Mouse (Mus musculus) heart, embryonic 13.5 days (tissue): ENCODE data around the gene Park7. TPM values are rescaled to one million over a fixed set of nuclear protein-coding genes. Genes with fewer than 3 reads are reported as not detected.
"Not testable (repeated sequence)": the region's sequence is repeated elsewhere in the genome, so short reads cannot be mapped to it uniquely, and the experiment has no call there.

Experiments used
- ATAC-seq: fragments of 200-750 bp; cut with Nextera tagmentation; 2 replicates; pipeline ENCODE4 v1.8.0; 2017; ENCODE audit warnings: moderate TSS enrichment; ENCODE audit not compliant: insufficient number of reproducible peaks, low FRiP score, low TSS enrichment; ENCODE audit errors: extremely low read depth
- H3K27ac ChIP-seq: fragments of 300-500 bp; sonication (generic); replicated peaks from 2 replicates; pipeline ENCODE4 v1.5.1; 2015; ENCODE audit warnings: moderate library complexity, mild to moderate bottlenecking, inconsistent platforms
- H3K27me3 ChIP-seq: fragments of 300-500 bp; sonication (generic); replicated peaks from 2 replicates; pipeline ENCODE4 v1.6.1; 2015; ENCODE audit warnings: mild to moderate bottlenecking, inconsistent platforms
- H3K36me3 ChIP-seq: fragments of 300-500 bp; sonication (generic); 2 replicates; pipeline ENCODE4 v1.6.1; 2015; ENCODE audit warnings: mild to moderate bottlenecking, inconsistent platforms
- H3K4me1 ChIP-seq: fragments of 300-500 bp; sonication (generic); 2 replicates; pipeline ENCODE4 v1.6.1; 2015; ENCODE audit warnings: inconsistent platforms
- H3K4me2 ChIP-seq: fragments of 300-500 bp; sonication (generic); 2 replicates; pipeline ENCODE4 v1.6.1; 2015; ENCODE audit warnings: inconsistent platforms, mild to moderate bottlenecking, moderate library complexity
- H3K4me3 ChIP-seq: fragments of 300-500 bp; sonication (generic); 2 replicates; pipeline ENCODE4 v1.5.1; 2015; ENCODE audit warnings: moderate library complexity, mild to moderate bottlenecking, inconsistent platforms
- H3K9ac ChIP-seq: fragments of 300-500 bp; sonication (generic); 2 replicates; pipeline ENCODE4 v1.6.1; 2015; ENCODE audit warnings: inconsistent platforms, mild to moderate bottlenecking, moderate library complexity
- H3K9me3 ChIP-seq: fragments of 300-500 bp; sonication (generic); 2 replicates; pipeline ENCODE4 v1.6.1; 2016; ENCODE audit warnings: inconsistent platforms
- WGBS: fragments of 180-500 bp; shearing (Covaris S2); methylation state at CpG from one replicate; pipeline ENCODE4 v1.1.7; 2015; ENCODE audit warnings: mixed read lengths; 5-methylcytosine and 5-hydroxymethylcytosine counted together
- polyA plus RNA-seq: library from polyadenylated mRNA; unstranded; fragments of >200 nt; fragmentation: Nextera tagmentation; extraction: Ambion mirVana; gene quantifications from 2 replicates; pipeline ENCODE4 v1.2.1, GENCODE M21; 2015

The Park7 gene
- polyA plus RNA-seq, 1 experiment from 2014 or later, result 298 TPM

DNA sequence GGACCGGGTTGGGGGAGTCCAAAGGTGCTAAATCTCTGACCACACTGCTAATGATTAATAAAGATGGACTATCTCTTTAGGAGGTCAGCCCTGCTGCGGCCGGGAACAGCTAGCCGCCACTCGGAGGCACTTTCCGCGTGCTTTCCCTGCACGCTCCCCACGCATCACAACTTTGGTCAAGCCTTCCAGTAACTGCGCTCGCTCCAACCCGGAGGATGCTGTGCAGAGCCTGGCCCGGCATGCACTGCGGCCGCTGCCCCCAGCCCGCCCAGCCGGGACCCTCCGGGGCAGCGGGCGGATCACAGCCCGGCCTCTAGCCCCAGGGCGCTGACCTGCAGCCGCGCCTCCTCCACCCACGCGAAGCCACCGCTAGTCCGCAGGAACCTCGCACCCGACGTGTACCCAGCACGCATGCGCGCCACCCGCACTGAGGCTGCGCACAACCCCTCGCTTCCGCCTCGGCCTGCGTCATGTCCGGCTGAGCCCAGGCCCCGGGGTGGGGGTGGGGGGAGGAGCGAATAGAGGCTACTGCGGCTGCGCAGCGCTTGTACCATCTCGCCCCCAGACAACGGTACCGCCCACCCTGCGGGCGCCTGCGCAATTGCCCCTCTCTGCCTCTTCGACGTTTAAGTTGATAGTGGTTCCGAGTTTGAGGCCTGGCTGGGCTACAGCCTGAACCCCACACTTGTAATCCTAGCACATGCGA is 4.6 kb downstream of the Park7 start:
- H3K27me3 ChIP-seq, result no peaks in the 10 kb centered on the region
- H3K27ac ChIP-seq, result peak overlapping the region; percentile 91
- H3K9ac ChIP-seq, result peak overlapping the region; percentile 94
- peak overlapping the region; percentile 73 for H3K4me2 ChIP-seq
- H3K9me3 ChIP-seq, result no peaks in the 10 kb centered on the region
- WGBS, result under 1% methylated on average over 56 of the region's 56 CpGs
- peak overlapping the region; percentile 80 for H3K4me3 ChIP-seq
- ATAC-seq, result peak; percentile 89
- H3K36me3 ChIP-seq, result peaks cover 32% of the 10 kb centered on the region
- H3K4me1 ChIP-seq, result peaks cover 30% of the 10 kb centered on the region

- H3K9ac ChIP-seq, ATAC-seq, H3K9me3 ChIP-seq, H3K27ac ChIP-seq, H3K27me3 ChIP-seq: not testable (repeated sequence)
- Histone ChIP-seq H3K4me3 (peak overlapping the region; percentile 80; the same call in 1 of the 2 replicates), H3K4me1 (peaks cover 26% of the 10 kb centered on the region), H3K36me3 (peaks cover 41% of the 10 kb centered on the region), H3K4me2 (peak overlapping the region; percentile 73)
- WGBS, result 71% methylated on average over 5 of the region's 5 CpGs
These were observed 5.7 kb downstream of the Park7 start for GRCm38 (mm10) chr4:150908512-150908911.

DNA sequence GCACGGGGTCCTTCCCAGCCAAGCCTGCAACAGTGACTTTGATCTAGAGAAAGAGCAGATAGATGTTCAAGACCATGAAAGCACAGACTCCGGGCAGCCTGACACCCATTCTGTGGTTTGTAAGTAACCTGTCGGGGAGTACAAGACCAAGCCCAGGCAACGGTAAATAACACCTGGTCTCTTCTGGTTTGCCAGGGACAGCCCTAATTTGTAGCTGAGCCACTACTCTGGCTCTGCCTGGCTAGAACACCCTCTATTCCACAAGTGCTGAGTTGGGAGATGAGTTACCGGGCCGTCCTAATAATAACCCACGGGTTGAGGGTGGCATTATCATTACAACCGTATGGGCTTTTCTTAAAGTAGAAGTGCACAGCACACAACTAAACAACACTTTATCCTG is 7.1 kb downstream of the Park7 start:
- ATAC-seq, result no peak
- no peak overlapping the region for H3K27ac ChIP-seq
- H3K36me3 ChIP-seq, result peaks cover 55% of the 10 kb centered on the region
- no peak overlapping the region for H3K9ac ChIP-seq
- H3K27me3 ChIP-seq, result no peaks in the 10 kb centered on the region
- H3K4me2 ChIP-seq, result no peak overlapping the region
- WGBS, result 85% methylated on average over 8 of the region's 8 CpGs
- H3K4me1 ChIP-seq, result peaks cover 18% of the 10 kb centered on the region
- H3K4me3 ChIP-seq, result no peak overlapping the region
- H3K9me3 ChIP-seq, result no peaks in the 10 kb centered on the region

- H3K4me3 ChIP-seq, result no peak overlapping the region
- no peak overlapping the region for H3K4me2 ChIP-seq
- H3K27ac ChIP-seq, result no peak overlapping the region
- 92% methylated on average over 14 of the region's 14 CpGs for WGBS
- H3K9ac ChIP-seq, result no peak overlapping the region
- peaks cover 92% of the 10 kb centered on the region for H3K36me3 ChIP-seq
- ATAC-seq, result no peak
- peaks cover 5% of the 10 kb centered on the region for H3K4me1 ChIP-seq
- H3K9me3 ChIP-seq, result no peaks in the 10 kb centered on the region
- no peaks in the 10 kb centered on the region for H3K27me3 ChIP-seq
These were observed 11.0 kb downstream of the Park7 start for GRCm38 (mm10) chr4:150903091-150903742.

- H3K9ac ChIP-seq, result no peak overlapping the region; the same call in 1 of the 2 replicates
These were observed 12.2 kb downstream of the Park7 start for GRCm38 (mm10) chr4:150902062-150902461.

DNA sequence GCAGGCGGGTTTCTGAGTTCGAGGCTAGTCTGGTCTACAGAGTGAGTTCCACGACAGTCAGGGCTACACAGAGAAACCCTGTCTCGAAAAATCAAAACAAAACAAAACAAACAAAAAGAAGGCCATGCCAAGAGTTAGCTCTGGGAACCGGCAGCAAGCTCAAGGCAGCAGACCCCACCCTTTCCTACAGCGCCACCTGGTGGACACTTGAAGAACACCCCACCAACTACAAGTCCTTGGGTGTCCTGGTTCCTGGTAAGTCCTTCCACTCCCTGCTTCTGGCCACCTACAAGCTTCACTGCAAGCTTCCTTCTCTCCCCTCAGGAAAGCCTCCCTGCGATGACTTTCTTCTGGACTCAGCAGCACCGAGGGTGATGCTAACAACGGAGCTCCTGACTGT is 12.6 kb downstream of the Park7 start:
- ATAC-seq, result no peak
- no peaks in the 10 kb centered on the region for H3K9me3 ChIP-seq
- no peak overlapping the region for H3K4me2 ChIP-seq
- H3K4me1 ChIP-seq, result no peaks in the 10 kb centered on the region
- no peaks in the 10 kb centered on the region for H3K27me3 ChIP-seq
- H3K36me3 ChIP-seq, result peaks cover 93% of the 10 kb centered on the region
- peak overlapping the region; percentile 40; the same call in 1 of the 2 replicates for H3K27ac ChIP-seq
- no peak overlapping the region for H3K4me3 ChIP-seq
- H3K9ac ChIP-seq, result no peak overlapping the region; the same call in 1 of the 2 replicates
- WGBS, result 42% methylated on average over 9 of the region's 9 CpGs

More at GRCm38 (mm10) chr4:150902062-150902461, 12.2 kb downstream of the Park7 start:
- Histone ChIP-seq H3K36me3 (peaks cover 93% of the 10 kb centered on the region), H3K4me3 (no peak overlapping the region), H3K9me3 (no peaks in the 10 kb centered on the region), H3K4me2 (no peak overlapping the region), H3K27ac (peak overlapping the region; percentile 40; the same call in 1 of the 2 replicates), H3K4me1 (no peaks in the 10 kb centered on the region), H3K27me3 (no peaks in the 10 kb centered on the region)
- ATAC-seq, result no peak; the same call in 1 of the 2 replicates
- 66% methylated on average over 12 of the region's 12 CpGs for WGBS

- H3K9ac ChIP-seq, result 0 out of 2 replicates have a peak overlapping the region, but pooled peaks have one; percentile 10
- no peaks in the 10 kb centered on the region for H3K27me3 ChIP-seq
- no peak for ATAC-seq
- no peaks in the 10 kb centered on the region for H3K4me1 ChIP-seq
- no peak overlapping the region for H3K4me2 ChIP-seq
- H3K27ac ChIP-seq, result no peak overlapping the region
- no peak overlapping the region for H3K4me3 ChIP-seq
- 92% methylated on average over 13 of the region's 13 CpGs for WGBS
- no peaks in the 10 kb centered on the region for H3K9me3 ChIP-seq
- peaks cover 91% of the 10 kb centered on the region for H3K36me3 ChIP-seq
These were observed 13.8 kb downstream of the Park7 start for GRCm38 (mm10) chr4:150900486-150900885.

GRCm38 (mm10) chr4:150898716-150899365 is 15.4 kb downstream of the Park7 start:
- no peak overlapping the region for H3K9ac ChIP-seq
- no peaks in the 10 kb centered on the region for H3K27me3 ChIP-seq
- ATAC-seq, result no peak
- no peak overlapping the region for H3K27ac ChIP-seq
- no peak overlapping the region for H3K4me3 ChIP-seq
- H3K36me3 ChIP-seq, result peaks cover 79% of the 10 kb centered on the region
- H3K9me3 ChIP-seq, result no peaks in the 10 kb centered on the region
- 58% methylated on average over 13 of the region's 13 CpGs for WGBS
- H3K4me1 ChIP-seq, result no peaks in the 10 kb centered on the region
- H3K4me2 ChIP-seq, result no peak overlapping the region

DNA sequence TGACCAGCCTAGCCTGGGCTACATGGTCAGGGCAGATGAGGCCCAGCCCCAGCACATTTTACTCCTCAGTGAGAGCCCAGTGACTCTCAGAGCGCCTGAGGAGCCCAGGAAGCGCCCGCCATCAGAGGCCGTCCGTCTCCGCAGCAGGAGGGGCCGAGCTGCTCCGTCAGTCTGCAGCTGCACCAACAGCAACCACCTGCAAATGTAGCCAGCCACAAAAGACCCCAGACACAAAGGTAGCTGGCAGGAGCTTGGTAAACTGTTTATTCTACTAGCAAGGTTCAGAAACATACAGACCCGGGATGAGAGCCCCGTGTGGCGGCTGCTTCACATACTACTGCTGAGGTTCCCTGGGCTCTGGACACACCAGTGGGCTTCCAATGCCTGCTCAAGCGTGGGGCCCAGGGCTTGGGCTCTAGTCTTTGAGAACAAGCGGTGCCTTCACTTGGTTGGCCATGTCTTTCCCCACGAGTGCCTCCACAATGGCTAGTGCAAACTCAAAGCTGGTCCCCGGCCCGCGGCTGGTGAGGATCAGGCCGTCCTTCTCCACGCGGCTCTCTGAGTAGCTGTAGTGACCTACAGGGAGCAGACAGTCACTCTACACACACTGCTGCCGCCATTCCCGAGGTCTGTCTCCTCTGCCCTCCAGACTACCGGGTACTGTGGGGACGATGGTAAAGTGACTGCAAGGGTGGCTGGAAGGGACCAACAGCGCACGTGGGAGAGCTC is 17.2 kb downstream of the Park7 start:
- Histone ChIP-seq H3K36me3 (peaks cover 61% of the 10 kb centered on the region), H3K9ac (no peak overlapping the region), H3K27me3 (no peaks in the 10 kb centered on the region), H3K4me3 (no peak overlapping the region), H3K9me3 (no peaks in the 10 kb centered on the region), H3K4me2 (no peak overlapping the region), H3K4me1 (no peaks in the 10 kb centered on the region), H3K27ac (no peak overlapping the region)
- no peak for ATAC-seq
- WGBS, result 91% methylated on average over 26 of the region's 26 CpGs

DNA sequence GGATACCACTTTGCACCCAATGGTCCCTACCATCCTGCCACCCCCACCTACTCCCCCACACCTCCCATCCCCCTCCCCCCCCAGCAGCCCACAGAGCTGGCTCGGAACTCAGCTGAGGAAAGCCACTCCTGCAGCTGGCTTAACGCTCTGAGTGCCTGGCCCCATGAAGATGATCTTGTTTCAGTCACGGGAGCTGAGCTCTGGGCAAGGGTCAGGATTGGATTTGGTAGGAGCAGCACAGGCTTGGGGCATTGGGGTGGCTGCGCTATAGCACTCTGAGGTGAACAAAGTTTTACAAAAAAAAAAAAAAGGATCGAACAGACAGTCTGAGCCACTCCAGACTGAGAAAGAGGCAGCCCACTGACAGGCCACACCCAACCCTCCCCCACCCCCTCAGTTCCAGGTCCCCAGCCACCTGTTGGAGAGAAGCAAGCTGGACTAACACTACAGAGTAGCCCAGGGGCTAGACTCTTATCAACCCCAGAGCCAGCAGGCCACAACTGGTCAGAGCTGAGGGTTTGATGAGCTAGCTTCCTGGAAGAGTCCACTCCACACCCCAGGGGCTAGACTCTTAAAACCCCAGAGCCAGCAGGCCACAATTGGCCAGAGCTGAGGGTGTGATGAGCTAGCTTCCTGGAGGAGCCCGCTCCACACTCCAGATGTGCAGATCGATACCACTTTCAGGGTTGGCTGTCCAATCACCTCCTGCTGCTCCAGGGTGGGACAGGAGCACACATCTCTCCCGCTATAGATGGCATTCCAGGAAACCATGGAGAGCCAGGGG is 19.3 kb downstream of the Park7 start:
- no peak for ATAC-seq
- WGBS, result 55% methylated on average over 8 of the region's 8 CpGs
- Histone ChIP-seq H3K9ac (no peak overlapping the region), H3K27ac (no peak overlapping the region), H3K27me3 (no peaks in the 10 kb centered on the region), H3K4me3 (no peak overlapping the region), H3K9me3 (no peaks in the 10 kb centered on the region), H3K4me2 (no peak overlapping the region), H3K4me1 (peaks cover 3% of the 10 kb centered on the region; the same call in 1 of the 2 replicates), H3K36me3 (peaks cover 40% of the 10 kb centered on the region)
